Mouse (Mus musculus): ENCODE measurements at regions not wholly inside any gene's neighbourhood (a gene's known extent, or its start where the extent isn't known, plus 50 kb on each side); places are given as distances from the start of the nearest gene placed in this dataset.
A peak's percentile ranks its signal among the peaks of the same experiment; 100 is the strongest.

GRCm38 (mm10) chr8:64421502-64422199 is 215.6 kb upstream of the Tll1 start:
- H3K4me1 ChIP-seq (ENCODE audit: control insufficient read depth, insufficient read depth, low read length): no peaks in the 10 kb centered on the region
- H3K36me3 ChIP-seq (ENCODE audit: control insufficient read depth, insufficient read depth, low read length): no peaks in the 10 kb centered on the region
- 71% methylated on average over 6 of the region's 6 CpGs for WGBS
- H3K4me3 ChIP-seq (ENCODE audit: insufficient read depth, low read depth, low read length): no peak overlapping the region
- TF ChIP-seq CTCF (conservative IDR thresholded peaks at IDR 0.05; ENCODE audit: insufficient read depth, insufficient read length, low read depth, low read length) (no peak), POLR2A (IDR thresholded peaks at IDR 0.05; ENCODE audit: low read depth, low read length) (no peak)
- H3K27ac ChIP-seq (ENCODE audit: insufficient read depth, low read depth, low read length): no peak overlapping the region
- no peaks in the 10 kb centered on the region for H3K27me3 ChIP-seq (replicated peaks; ENCODE audit: control insufficient read depth, insufficient read depth, low read length)
- DNase-seq: no peak

- Histone ChIP-seq H3K4me3 (ENCODE audit: insufficient read depth, low read depth, low read length) (no peak overlapping the region), H3K27ac (ENCODE audit: insufficient read depth, low read depth, low read length) (no peak overlapping the region), H3K27me3 (replicated peaks; ENCODE audit: control insufficient read depth, insufficient read depth, low read length) (no peaks in the 10 kb centered on the region), H3K4me1 (ENCODE audit: control insufficient read depth, insufficient read depth, low read length) (no peaks in the 10 kb centered on the region), H3K36me3 (ENCODE audit: control insufficient read depth, insufficient read depth, low read length) (no peaks in the 10 kb centered on the region)
- no peak for TF ChIP-seq POLR2A (IDR thresholded peaks at IDR 0.05; ENCODE audit: low read depth, low read length)
- no peak for TF ChIP-seq CTCF (conservative IDR thresholded peaks at IDR 0.05; ENCODE audit: insufficient read depth, insufficient read length, low read depth, low read length)
- no peak for DNase-seq
- WGBS: 73% methylated on average over 15 of the region's 15 CpGs
Measured at GRCm38 (mm10) chr8:64412488-64413188, 206.6 kb upstream of the Tll1 start.

- no peak overlapping the region for H3K4me3 ChIP-seq (ENCODE audit: insufficient read depth, low read depth, low read length)
- H3K27ac ChIP-seq (ENCODE audit: insufficient read depth, low read depth, low read length): no peak overlapping the region
- DNase-seq: no peak
- TF ChIP-seq POLR2A (IDR thresholded peaks at IDR 0.05; ENCODE audit: low read depth, low read length) (no peak), CTCF (conservative IDR thresholded peaks at IDR 0.05; ENCODE audit: insufficient read depth, insufficient read length, low read depth, low read length) (no peak)
- no peaks in the 10 kb centered on the region for H3K4me1 ChIP-seq (ENCODE audit: control insufficient read depth, insufficient read depth, low read length)
- H3K27me3 ChIP-seq (replicated peaks; ENCODE audit: control insufficient read depth, insufficient read depth, low read length): no peaks in the 10 kb centered on the region
- no peaks in the 10 kb centered on the region for H3K36me3 ChIP-seq (ENCODE audit: control insufficient read depth, insufficient read depth, low read length)
- 48% methylated on average over 9 of the region's 9 CpGs for WGBS
Measured at GRCm38 (mm10) chr8:64406775-64407490, 200.9 kb upstream of the Tll1 start.

- no peak overlapping the region for H3K4me3 ChIP-seq (ENCODE audit: insufficient read depth, low read depth, low read length)
- no peaks in the 10 kb centered on the region for H3K4me1 ChIP-seq (ENCODE audit: control insufficient read depth, insufficient read depth, low read length)
- TF ChIP-seq CTCF (conservative IDR thresholded peaks at IDR 0.05; ENCODE audit: insufficient read depth, insufficient read length, low read depth, low read length) (no peak), POLR2A (IDR thresholded peaks at IDR 0.05; ENCODE audit: low read depth, low read length) (no peak)
- H3K27ac ChIP-seq (ENCODE audit: insufficient read depth, low read depth, low read length): no peak overlapping the region
- 84% methylated on average over 3 of the region's 3 CpGs for WGBS
- no peaks in the 10 kb centered on the region for H3K36me3 ChIP-seq (ENCODE audit: control insufficient read depth, insufficient read depth, low read length)
- no peaks in the 10 kb centered on the region for H3K27me3 ChIP-seq (replicated peaks; ENCODE audit: control insufficient read depth, insufficient read depth, low read length)
- no peak for DNase-seq
Measured at GRCm38 (mm10) chr8:64399554-64399953, 193.5 kb upstream of the Tll1 start.

- peak overlapping the region; percentile 23; the same call in 1 of the 2 replicates for H3K27ac ChIP-seq (ENCODE audit: insufficient read depth, low read depth, low read length)
- H3K27me3 ChIP-seq (replicated peaks; ENCODE audit: control insufficient read depth, insufficient read depth, low read length): no peaks in the 10 kb centered on the region
- no peaks in the 10 kb centered on the region for H3K4me1 ChIP-seq (ENCODE audit: control insufficient read depth, insufficient read depth, low read length)
- DNase-seq: no peak
- no peak for TF ChIP-seq CTCF (conservative IDR thresholded peaks at IDR 0.05; ENCODE audit: insufficient read depth, insufficient read length, low read depth, low read length)
- TF ChIP-seq POLR2A (IDR thresholded peaks at IDR 0.05; ENCODE audit: low read depth, low read length): no peak
- no peak overlapping the region for H3K4me3 ChIP-seq (ENCODE audit: insufficient read depth, low read depth, low read length)
- whole genome bisulfite sequencing: 56% methylated on average over 4 of the region's 4 CpGs
- no peaks in the 10 kb centered on the region for H3K36me3 ChIP-seq (ENCODE audit: control insufficient read depth, insufficient read depth, low read length)
Measured at GRCm38 (mm10) chr8:64397876-64398275, 191.8 kb upstream of the Tll1 start.

- H3K27ac ChIP-seq (ENCODE audit: insufficient read depth, low read depth, low read length): no peak overlapping the region
- H3K36me3 ChIP-seq (ENCODE audit: control insufficient read depth, insufficient read depth, low read length): no peaks in the 10 kb centered on the region
- H3K27me3 ChIP-seq (replicated peaks; ENCODE audit: control insufficient read depth, insufficient read depth, low read length): no peaks in the 10 kb centered on the region
- 76% methylated on average over 5 of the region's 5 CpGs for WGBS
- no peak overlapping the region for H3K4me3 ChIP-seq (ENCODE audit: insufficient read depth, low read depth, low read length)
- no peak for TF ChIP-seq CTCF (conservative IDR thresholded peaks at IDR 0.05; ENCODE audit: insufficient read depth, insufficient read length, low read depth, low read length)
- TF ChIP-seq POLR2A (IDR thresholded peaks at IDR 0.05; ENCODE audit: low read depth, low read length): no peak
- H3K4me1 ChIP-seq (ENCODE audit: control insufficient read depth, insufficient read depth, low read length): no peaks in the 10 kb centered on the region
- peak; percentile 84 for DNase-seq
Measured at GRCm38 (mm10) chr8:64395816-64396215, 189.7 kb upstream of the Tll1 start.

- no peak for DNase-seq
- Histone ChIP-seq H3K4me1 (ENCODE audit: control insufficient read depth, insufficient read depth, low read length) (no peaks in the 10 kb centered on the region), H3K27me3 (replicated peaks; ENCODE audit: control insufficient read depth, insufficient read depth, low read length) (no peaks in the 10 kb centered on the region), H3K27ac (ENCODE audit: insufficient read depth, low read depth, low read length) (no peak overlapping the region), H3K36me3 (ENCODE audit: control insufficient read depth, insufficient read depth, low read length) (no peaks in the 10 kb centered on the region), H3K4me3 (ENCODE audit: insufficient read depth, low read depth, low read length) (no peak overlapping the region)
- WGBS: 69% methylated on average over 5 of the region's 5 CpGs
- TF ChIP-seq POLR2A (IDR thresholded peaks at IDR 0.05; ENCODE audit: low read depth, low read length) (no peak), CTCF (conservative IDR thresholded peaks at IDR 0.05; ENCODE audit: insufficient read depth, insufficient read length, low read depth, low read length) (no peak)
Measured at GRCm38 (mm10) chr8:64389488-64389887, 183.4 kb upstream of the Tll1 start.
